Mouse (Mus musculus) left cerebral cortex, adult 2 months (tissue): ENCODE measurements around the gene Bsg. TPM values are rescaled to one million over a fixed set of nuclear protein-coding genes. Genes with fewer than 3 reads are reported as not detected.

Experiments used
- DNase-seq, 2 experiments: peaks; one replicate each; pipeline ENCODE4 v3.0.0; 2021 to 2022; ENCODE audit warnings: low spot score in 2 of 2, mixed read lengths in 1 of 2; ENCODE audit errors: extremely low spot score in 1 of 2
- H3K27ac ChIP-seq: fragments of 200-600 bp; 2 replicates; pipeline ENCODE4 v1.8.1; 2022
- H3K4me3 ChIP-seq: fragments of 200-600 bp; 2 replicates; pipeline ENCODE4 v1.8.1; 2022
- CTCF ChIP-seq: fragments of 200-600 bp; IDR thresholded peaks from 2 replicates; pipeline ENCODE4 v1.8.1; 2022; ENCODE audit warnings: antibody characterized with exemption, mild to moderate bottlenecking, moderate library complexity
- intact Hi-C: fragments of 180-260 bp; cut with DNase I; formaldehyde crosslinking; loops from one replicate; pipeline ENCODE4 v1.15.1; 2025
- long read RNA-seq, 2 experiments: library from polyadenylated mRNA; stranded (forward); transcript quantifications; one replicate each; pipeline ENCODE4 v2.0.0; 2021; ENCODE audit warnings: borderline mapping rate in 2 of 2
- total RNA-seq, 2 experiments: library from RNA; stranded (reverse); gene quantifications; 2 replicates each; pipeline ENCODE4 v1.2.3; 2021

Bsg gene
- 100 to 1,000 TPM; 539 to 573 TPM for total RNA-seq
- long read RNA-seq, experiment 1, transcript Bsg-205 (7 exons, 1,261 nt): major isoform, 591 of 684 reads
- long read RNA-seq, experiment 1, transcript Bsg-201 (8 exons, 1,526 nt): minor isoform, 5 of 684 reads
- long read RNA-seq, experiment 1, transcript Bsg-202 (6 exons, 1,240 nt): minor isoform, 5 of 684 reads
- long read RNA-seq, experiment 1, partial matches to known transcripts: 27 of 684 reads
- long read RNA-seq, experiment 1, other reads (novel, unspliced or antisense): 55 of 684 reads
- long read RNA-seq, experiment 2, transcript Bsg-205 (7 exons, 1,261 nt): major isoform, 446 of 515 reads
- long read RNA-seq, experiment 2, transcript Bsg-202 (6 exons, 1,240 nt): minor isoform, 10 of 515 reads
- long read RNA-seq, experiment 2, partial matches to known transcripts: 9 of 515 reads
- long read RNA-seq, experiment 2, other reads (novel, unspliced or antisense): 50 of 515 reads

DNA sequence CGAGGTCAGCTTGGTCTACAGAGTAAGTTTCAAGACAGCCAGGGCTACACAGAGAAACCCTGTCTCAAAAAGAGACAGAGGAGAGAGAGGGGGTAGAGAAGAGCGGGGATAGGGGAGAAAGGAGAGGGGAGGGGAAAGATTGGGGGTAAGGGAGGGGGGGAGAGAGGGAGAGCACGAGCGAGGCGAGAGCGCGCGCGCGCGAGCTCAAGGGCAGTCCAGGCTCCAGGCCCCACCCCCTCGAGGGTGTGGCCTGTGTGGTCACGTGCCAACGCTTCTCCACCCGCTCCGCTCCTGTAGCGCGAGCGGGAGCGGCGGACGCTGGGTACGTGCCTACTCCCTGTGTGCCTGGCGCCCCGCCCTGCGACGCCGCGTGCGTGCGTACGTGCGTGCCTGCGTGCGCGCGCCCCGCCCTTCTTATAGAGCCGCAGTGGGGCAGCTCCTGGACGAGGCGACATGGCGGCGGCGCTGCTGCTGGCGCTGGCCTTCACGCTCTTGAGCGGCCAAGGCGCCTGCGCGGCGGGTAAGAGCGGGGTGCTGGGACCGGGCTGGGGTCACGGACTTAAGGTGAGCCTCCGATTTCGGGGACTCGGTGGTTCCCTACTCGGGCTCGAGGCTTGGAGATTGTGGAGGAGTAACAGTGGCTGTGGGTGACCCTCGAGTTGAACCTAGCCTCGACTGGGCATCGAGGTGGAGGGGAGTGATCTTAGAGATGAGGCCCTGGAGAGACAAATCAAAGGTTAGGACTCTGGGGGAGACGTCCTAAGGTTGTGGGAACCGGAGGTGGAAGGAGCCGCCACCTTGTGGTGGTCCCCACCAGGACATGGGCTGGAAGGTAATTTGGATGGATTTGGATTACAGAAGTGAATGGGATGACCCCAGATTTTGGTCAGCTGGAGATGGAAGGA, at the start of gene Bsg:
Bsg (plus strand) TSS at position 427 of the 905 bp plus-strand sequence.
- peak; percentile 99 for DNase-seq
- H3K4me3 ChIP-seq: peak within 1 kb of the TSS; percentile 97
- intact Hi-C loops: loop anchor here (2.0 kb wide), 1 partner anchor 62 kb away; the partner anchor contains the start of gene Rnf126
- peak within 1 kb of the TSS; percentile 94 for H3K27ac ChIP-seq
- peak; percentile 52 for TF ChIP-seq CTCF

DNA sequence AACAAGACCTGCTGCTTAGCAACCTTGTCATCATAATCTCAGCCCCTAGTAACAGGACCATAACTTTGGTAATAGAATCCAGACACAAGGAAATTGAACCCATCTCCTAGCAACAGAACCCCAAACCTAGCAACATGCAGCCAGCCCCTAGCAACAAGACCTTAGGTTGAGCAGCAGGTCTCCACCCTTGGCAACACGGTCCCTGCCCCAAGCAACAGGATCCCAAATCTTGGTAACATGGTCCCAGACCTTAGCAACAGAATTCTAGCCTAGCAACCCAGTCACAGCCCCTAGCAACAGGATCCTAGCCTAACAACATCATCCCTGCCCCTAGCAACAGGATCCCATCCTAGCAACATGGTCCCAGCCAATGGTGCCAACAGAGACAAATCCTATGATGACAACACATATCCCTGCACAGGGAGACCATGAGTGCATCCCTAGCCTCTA, 49.3 kb upstream of the Bsg start:
- no peak overlapping the region for H3K4me3 ChIP-seq
- H3K27ac ChIP-seq: peak overlapping the region; percentile 33
- DNase-seq: peak in 1 of 2 experiments; percentile 56
- TF ChIP-seq CTCF: no peak
- intact Hi-C loops: no loop called here

DNA sequence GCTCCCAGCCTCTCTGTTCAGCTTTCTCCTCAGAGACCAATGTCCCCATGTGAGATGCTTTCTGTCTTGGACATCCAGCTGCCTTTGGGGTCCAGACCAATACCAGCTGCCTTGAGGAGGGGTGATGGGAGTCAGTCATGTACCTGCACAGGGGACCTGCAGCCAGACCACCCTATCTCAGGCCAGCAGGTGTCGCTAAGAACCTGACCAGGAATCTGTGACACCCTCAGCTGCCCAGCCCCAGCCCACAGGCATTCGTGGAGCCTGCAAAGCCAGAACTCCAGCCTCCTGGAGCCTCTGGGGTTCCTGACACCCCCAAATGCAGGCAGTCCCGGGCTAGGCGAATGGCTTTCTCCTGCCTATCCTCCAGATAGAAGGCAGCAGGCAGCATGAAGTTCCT, 45.5 kb upstream of the Bsg start:
- peak; percentile 11; the same call in 1 of the 2 replicates for TF ChIP-seq CTCF
- DNase-seq: no peak
- intact Hi-C loops: no loop called here
- Histone ChIP-seq H3K4me3 (no peak overlapping the region), H3K27ac (no peak overlapping the region)

DNA sequence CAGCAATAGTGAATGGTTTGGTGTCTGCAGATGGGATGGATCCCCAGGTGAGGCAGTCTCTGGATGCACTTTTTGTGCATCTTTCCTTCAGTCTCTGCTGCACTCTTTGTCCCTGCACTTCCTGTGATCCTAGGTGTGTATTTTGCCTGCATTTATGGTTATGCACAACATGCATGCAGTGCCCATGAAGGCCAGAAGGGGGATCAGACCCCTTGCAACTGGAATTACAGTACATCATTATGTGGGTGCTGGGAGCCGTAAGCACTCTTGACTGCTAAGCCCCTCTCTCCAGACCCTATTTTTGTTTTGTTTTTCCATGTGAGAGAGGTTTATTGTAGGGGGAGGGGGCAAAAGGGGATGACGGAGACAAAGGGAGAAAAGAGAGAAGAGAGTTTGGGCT, 44.0 kb upstream of the Bsg start:
- intact Hi-C loops: loop anchor here (10.0 kb wide), 2 partner anchors 905 to 1225 kb away; partner anchors contain the start of gene Ccdc105
- no peak overlapping the region for H3K27ac ChIP-seq
- H3K4me3 ChIP-seq: no peak overlapping the region
- no peak for DNase-seq
- TF ChIP-seq CTCF: peak; percentile 33

DNA sequence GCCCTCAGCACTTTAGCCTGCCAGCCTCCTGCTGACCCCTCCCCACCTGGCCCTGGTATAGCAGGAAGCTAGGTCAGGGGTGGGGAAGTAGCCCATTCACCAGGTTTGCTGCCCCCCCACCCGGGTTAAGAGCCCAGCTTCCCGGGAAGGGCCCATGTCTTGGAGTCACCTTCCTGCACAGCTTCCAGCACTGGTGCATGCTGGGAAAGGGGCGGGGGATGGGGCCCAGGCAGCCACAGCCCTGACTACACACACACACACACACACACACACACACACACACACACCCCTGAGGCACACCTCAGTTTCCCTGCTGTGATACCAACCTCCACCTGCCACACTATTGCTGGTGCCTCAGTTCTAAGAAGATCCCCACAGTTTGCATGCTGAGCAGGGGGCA, 42.4 kb upstream of the Bsg start:
- intact Hi-C loops: loop anchor here (10.0 kb wide), 2 partner anchors 907 to 1227 kb away; partner anchors contain the start of gene Ccdc105
- DNase-seq: no peak
- no peak overlapping the region for H3K27ac ChIP-seq
- TF ChIP-seq CTCF: no peak
- H3K4me3 ChIP-seq: no peak overlapping the region

DNA sequence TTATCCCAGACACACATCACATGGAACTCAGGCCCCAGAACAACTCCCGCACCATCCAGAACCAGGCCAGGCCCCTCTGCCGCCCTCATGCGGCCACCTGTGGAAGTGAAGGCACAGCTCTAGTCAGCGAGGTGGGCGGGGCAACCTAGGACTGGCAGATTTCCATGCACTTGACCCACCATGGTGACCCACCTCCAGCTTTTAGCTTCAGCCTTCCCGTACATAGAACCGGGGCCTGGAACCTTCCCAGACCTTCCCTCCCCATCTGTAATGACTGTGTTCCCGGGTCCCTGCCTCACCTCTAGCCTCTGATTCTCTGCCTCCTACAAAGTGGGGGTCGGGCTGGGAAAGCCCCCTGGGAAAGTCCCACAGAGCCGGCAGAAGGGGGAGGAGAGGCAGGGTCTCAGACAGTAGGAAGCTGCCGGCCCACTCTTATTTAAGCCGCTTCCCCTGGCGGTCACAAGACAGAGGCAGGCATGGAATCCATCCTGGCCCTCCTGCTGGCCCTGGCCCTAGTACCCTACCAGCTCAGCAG, 40.1 kb upstream of the Bsg start, which contains the start of gene Madcam1:
Madcam1 (plus strand) TSS at position 429 of the 535 bp plus-strand sequence.
- intact Hi-C loops: loop anchor here (10.0 kb wide), 2 partner anchors 909 to 1229 kb away; partner anchors contain the start of gene Ccdc105
- no peak within 1 kb of the TSS for H3K27ac ChIP-seq
- peak; percentile 91 for TF ChIP-seq CTCF
- H3K4me3 ChIP-seq: no peak within 1 kb of the TSS
- DNase-seq: peak in 1 of 2 experiments; percentile 70

DNA sequence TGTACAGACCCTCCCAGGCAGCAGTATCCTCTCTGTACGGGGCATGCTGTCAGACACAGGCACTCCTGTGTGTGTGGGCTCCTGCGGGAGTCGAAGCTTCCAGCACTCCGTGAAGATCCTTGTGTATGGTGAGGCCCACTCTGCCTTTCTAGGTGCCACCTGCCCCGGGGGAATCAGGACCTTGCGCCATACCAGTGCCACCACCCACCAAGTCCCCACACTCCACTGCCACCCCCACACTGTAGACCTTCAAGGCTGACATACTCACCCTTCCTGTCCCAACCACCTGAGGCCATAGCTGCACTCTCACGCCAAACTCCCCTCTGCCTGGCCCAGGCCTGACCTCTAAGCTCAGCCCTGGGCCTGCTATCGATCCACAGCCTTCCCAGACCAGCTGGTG, 39.2 kb upstream of the Bsg start:
- intact Hi-C loops: loop anchor here (10.0 kb wide), 2 partner anchors 910 to 1230 kb away; partner anchors contain the start of gene Ccdc105
- no peak for TF ChIP-seq CTCF
- no peak for DNase-seq
- Histone ChIP-seq H3K4me3 (no peak overlapping the region), H3K27ac (no peak overlapping the region)

DNA sequence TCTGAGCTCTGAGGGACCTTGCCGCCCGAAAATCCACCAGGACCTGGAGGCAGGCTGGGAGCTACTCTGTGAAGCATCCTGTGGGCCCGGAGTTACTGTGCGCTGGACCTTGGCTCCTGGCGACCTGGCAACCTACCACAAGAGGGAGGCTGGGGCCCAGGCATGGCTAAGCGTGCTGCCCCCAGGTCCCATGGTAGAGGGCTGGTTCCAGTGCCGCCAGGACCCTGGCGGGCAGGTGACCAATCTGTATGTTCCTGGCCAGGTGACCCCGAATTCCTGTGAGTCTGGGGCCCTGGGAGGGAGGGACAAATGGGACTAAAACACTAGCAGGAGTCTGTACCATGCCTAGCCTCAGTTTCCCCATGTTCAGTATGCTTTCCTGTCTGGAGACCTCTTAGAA, 37.8 kb upstream of the Bsg start:
- H3K27ac ChIP-seq: no peak overlapping the region
- no peak overlapping the region for H3K4me3 ChIP-seq
- DNase-seq: no peak
- intact Hi-C loops: loop anchor here (10.0 kb wide), 2 partner anchors 912 to 1232 kb away; partner anchors contain the start of gene Ccdc105
- TF ChIP-seq CTCF: no peak

DNA sequence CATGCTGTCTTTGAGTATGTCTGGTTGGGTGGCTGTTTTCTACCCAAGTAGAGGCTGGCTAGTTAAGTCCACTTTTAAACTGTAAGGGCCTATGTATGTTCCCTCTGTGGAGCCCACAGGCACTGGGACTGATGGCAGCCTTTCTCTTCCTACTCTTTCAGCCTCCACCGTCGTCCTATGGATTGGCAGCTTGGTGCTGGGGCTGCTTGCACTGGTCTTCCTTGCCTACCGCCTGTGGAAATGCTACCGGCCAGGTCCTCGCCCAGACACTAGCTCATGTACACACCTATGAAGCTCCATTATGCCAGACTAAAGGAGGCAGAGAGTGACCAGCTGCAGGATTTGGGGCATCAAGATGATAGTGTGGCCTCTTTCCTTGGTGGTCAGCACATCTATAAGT, 36.2 kb upstream of the Bsg start:
- Histone ChIP-seq H3K4me3 (no peak overlapping the region), H3K27ac (peak overlapping the region; percentile 99)
- DNase-seq: no peak
- intact Hi-C loops: loop anchor here (1.0 to 10.0 kb wide), 3 partner anchors 73 to 1233 kb away; partner anchors contain the start of gene Ccdc105
- no peak for TF ChIP-seq CTCF

DNA sequence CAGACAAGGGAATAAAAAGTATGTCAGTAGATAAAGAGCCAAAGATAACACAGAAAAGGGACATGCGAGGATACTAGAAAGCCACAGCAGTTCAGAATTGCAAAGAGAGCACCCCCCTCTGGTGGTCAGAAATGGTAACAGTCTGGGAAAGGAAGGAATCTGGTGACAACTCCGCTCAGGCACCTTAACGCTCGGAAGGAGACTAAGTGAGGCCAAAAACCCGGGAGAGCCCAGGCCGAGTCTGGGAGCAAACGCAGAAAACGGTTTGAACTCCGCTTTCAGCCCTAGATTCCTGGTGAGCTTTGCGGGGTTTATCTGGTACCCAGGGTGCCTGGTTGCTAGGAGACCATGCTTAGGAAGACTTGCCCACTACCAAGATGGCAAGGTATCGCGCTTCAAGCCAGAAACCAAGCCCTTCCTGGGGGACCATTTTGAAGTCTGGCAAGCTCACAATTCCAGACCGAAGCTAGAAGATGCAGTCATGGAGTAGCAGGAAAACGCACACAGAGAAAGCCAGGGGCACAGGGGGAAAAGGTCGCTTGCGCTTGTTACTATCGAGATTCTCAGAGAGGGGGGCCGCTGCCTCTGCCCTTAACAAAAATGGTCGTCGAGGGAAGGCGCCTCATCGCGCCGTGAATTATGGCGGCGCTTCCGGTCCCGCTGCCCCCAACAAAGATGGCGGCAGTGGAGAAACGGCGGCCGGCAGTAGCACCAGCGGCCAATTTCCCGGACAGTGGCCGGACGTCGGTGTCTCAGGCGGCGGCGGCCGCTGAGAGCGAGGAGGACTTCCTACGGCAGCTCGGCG, 35.3 kb upstream of the Bsg start, which contains the start of gene Tpgs1:
Tpgs1 (plus strand) TSS at position 599 of the 805 bp plus-strand sequence.
- peak; percentile 87 for DNase-seq
- Histone ChIP-seq H3K4me3 (peak within 1 kb of the TSS; percentile 94), H3K27ac (peak within 1 kb of the TSS; percentile 99)
- TF ChIP-seq CTCF: peak; percentile 97
- intact Hi-C loops: loop anchor here (1.0 to 10.0 kb wide), 4 partner anchors 12 to 1234 kb away; partner anchors contain the start of gene Ccdc105
